Mouse (Mus musculus) cerebellum, postnatal 36 days (tissue): Measurements from ENCODE around the gene 4930467E23Rik.
"Not testable (repeated sequence)": the region's sequence is repeated elsewhere in the genome, so short reads cannot be mapped to it uniquely, and the experiment has no call there.

ENCODE experiments used
- DNase-seq, 2 experiments: peaks; one replicate each; pipeline ENCODE4 v3.0.0; 2021 to 2022; ENCODE audit warnings: mixed read lengths in 2 of 2

Gene 4930467E23Rik

GRCm38 (mm10) chr8:19711171-19711860 lies 18.1 kb upstream of the 4930467E23Rik start:
- not testable (repeated sequence) for DNase-seq

GRCm38 (mm10) chr8:19712227-19712750 lies 17.1 kb upstream of the 4930467E23Rik start:
- not testable (repeated sequence) for DNase-seq

GRCm38 (mm10) chr8:19712816-19713215 lies 16.6 kb upstream of the 4930467E23Rik start:
- not testable (repeated sequence) for DNase-seq

GRCm38 (mm10) chr8:19713232-19713834 lies 16.0 kb upstream of the 4930467E23Rik start:
- peak in 1 of 2 experiments; percentile 17 for DNase-seq

GRCm38 (mm10) chr8:19714426-19714825 lies 14.9 kb upstream of the 4930467E23Rik start:
- DNase-seq = not testable (repeated sequence)

GRCm38 (mm10) chr8:19715266-19715665 lies 14.1 kb upstream of the 4930467E23Rik start:
- not testable (repeated sequence) for DNase-seq

GRCm38 (mm10) chr8:19717851-19718250 lies 11.5 kb upstream of the 4930467E23Rik start:
- DNase-seq = peak in 1 of 2 experiments; percentile 25

GRCm38 (mm10) chr8:19719513-19719912 lies 9.9 kb upstream of the 4930467E23Rik start:
- peak in 1 of 2 experiments; percentile 19 for DNase-seq

- DNase-seq = not testable (repeated sequence)
Observed at GRCm38 (mm10) chr8:19724871-19725270, 4.5 kb upstream of the 4930467E23Rik start.

- DNase-seq = not testable (repeated sequence)
Observed at GRCm38 (mm10) chr8:19751773-19752172, 22.4 kb downstream of the 4930467E23Rik start.

GRCm38 (mm10) chr8:19754178-19754577 lies 24.8 kb downstream of the 4930467E23Rik start:
- not testable (repeated sequence) for DNase-seq

GRCm38 (mm10) chr8:19754961-19755360 lies 25.6 kb downstream of the 4930467E23Rik start:
- not testable (repeated sequence) for DNase-seq

- DNase-seq = not testable (repeated sequence)
Observed at GRCm38 (mm10) chr8:19761660-19762059, 32.3 kb downstream of the 4930467E23Rik start.

- DNase-seq = not testable (repeated sequence)
Observed at GRCm38 (mm10) chr8:19762860-19763592, 33.6 kb downstream of the 4930467E23Rik start.

GRCm38 (mm10) chr8:19765531-19765930 lies 36.2 kb downstream of the 4930467E23Rik start:
- DNase-seq = not testable (repeated sequence)

GRCm38 (mm10) chr8:19773461-19773860 lies 44.1 kb downstream of the 4930467E23Rik start:
- not testable (repeated sequence) for DNase-seq

- not testable (repeated sequence) for DNase-seq
Observed at GRCm38 (mm10) chr8:19776311-19776710, 46.9 kb downstream of the 4930467E23Rik start.

GRCm38 (mm10) chr8:19777500-19777899 lies 48.1 kb downstream of the 4930467E23Rik start:
- not testable (repeated sequence) for DNase-seq

- DNase-seq = not testable (repeated sequence)
Observed at GRCm38 (mm10) chr8:19778126-19778525, 48.8 kb downstream of the 4930467E23Rik start.

- DNase-seq = not testable (repeated sequence)
Observed at GRCm38 (mm10) chr8:19778891-19779290, 49.5 kb downstream of the 4930467E23Rik start.

GRCm38 (mm10) chr8:19780212-19780611 lies 50.8 kb downstream of the 4930467E23Rik start:
- DNase-seq = not testable (repeated sequence)

- not testable (repeated sequence) for DNase-seq
Observed at GRCm38 (mm10) chr8:19780658-19781057, 51.3 kb downstream of the 4930467E23Rik start.
